Mouse (Mus musculus): ENCODE results near the gene Tars2. TPM values are rescaled to one million over a fixed set of nuclear protein-coding genes. Genes with fewer than 3 reads are reported as not detected.
"Not testable (repeated sequence)": the region's sequence is repeated elsewhere in the genome, so short reads cannot be mapped to it uniquely, and the experiment has no call there.

Tars2 gene
- polyA plus RNA-seq, 1 experiment, result 1.7 TPM

DNA sequence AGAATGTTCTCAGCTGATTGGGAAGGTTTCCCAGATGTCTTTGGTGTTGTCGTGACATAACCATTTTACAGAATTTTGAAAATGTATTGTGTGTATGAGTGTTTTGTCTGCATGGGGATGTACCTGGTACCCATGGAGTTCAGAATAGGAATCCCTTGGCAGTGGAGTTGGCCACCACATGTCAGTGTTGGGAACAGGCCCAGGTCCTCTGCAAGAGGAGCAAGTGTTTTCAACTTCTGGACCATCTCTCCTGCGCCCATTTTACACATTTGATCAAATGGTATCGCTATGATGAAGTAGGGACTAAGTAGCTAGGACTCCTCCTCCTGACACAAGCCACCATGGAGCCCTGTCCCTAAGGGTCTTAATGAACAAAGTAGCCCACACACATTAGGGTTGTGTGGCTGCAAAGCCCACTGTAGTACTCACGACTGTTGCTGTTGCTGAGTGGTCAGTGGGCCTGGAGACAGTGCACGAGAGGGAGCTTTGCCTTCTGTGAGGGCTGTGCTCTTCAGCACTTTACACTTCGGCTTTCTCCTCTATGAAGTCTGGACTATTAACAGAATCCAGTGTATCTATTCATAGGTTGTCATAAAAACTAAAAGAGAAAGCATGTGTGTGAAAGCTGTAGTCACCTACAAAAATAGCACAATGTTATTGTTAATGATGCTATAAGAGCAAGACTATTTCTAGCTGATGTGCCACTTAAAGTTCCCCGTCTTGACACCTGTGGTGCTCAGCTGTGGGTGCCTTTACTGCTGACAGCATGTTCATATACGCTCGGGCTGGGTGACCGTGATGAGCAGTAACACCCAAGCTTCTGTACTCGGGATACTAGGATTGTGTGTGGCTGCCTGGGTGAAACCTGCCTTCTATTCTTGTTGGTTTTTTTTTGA, 65.0 kb downstream of the Tars2 start:
- H3K36me3 ChIP-seq (ENCODE audit: control insufficient read depth), result no peaks in the 10 kb centered on the region
- TF ChIP-seq GATA1 (IDR thresholded peaks at IDR 0.05; ENCODE audit: low read length) (no peak), TAL1 (IDR thresholded peaks at IDR 0.05; ENCODE audit: low read length) (no peak)
- H3K4me1 ChIP-seq (ENCODE audit: control insufficient read depth), result peaks cover 10% of the 10 kb centered on the region; the same call in 1 of the 2 replicates
- no peaks in the 10 kb centered on the region; the same call in 1 of the 2 replicates for H3K27me3 ChIP-seq (ENCODE audit: control insufficient read depth)
- no peaks in the 10 kb centered on the region for H3K9me3 ChIP-seq (ENCODE audit: control insufficient read depth, low read length)
- H3K4me3 ChIP-seq (replicated peaks), result no peak overlapping the region

DNA sequence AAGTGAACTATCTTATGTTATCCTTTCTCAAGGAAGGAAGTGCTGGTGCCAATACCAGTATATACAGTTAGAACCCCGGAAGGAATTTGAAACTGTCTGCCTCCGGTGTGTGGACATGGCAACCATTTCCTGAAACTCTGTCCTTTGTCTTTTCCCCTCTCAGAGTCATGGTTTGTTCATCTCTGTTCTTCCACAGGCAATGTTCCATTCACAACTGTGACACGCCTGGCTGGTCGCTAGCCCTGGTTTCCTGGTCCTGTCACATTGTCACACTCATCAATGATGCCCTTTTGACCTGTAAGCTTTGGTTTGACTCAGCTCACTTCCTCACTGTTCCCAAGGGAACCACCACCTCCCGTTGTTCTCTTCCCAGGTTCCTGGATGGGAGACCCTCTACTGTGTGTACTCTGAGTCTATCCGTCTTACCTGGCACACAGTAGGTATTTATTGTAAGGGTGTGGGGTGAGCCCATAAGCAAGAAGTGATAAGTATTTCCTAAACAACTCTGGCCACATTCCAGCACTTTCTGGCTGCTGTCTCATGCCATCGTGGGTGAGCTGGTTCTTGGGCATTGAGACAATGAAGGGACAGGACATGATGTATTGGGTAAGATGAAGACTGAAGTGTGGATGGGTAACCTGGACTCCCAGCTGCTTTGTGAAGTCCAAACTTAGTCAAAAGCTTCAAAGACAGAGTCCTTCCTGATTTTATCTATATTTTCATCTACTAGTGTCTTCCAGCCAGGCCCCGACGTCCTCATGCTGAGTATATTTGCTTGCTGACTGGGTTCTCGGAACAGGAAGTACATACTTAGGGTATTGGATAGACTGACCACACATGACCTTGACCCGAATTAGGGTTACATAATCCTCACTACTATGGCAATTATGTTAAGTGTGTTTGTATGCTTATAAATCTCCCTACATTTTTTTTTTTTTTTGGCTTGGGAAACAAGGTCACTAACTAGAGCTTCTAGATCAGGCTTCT, 65.9 kb downstream of the Tars2 start:
- Histone ChIP-seq H3K9me3 (ENCODE audit: control insufficient read depth, low read length) (no peaks in the 10 kb centered on the region), H3K27me3 (ENCODE audit: control insufficient read depth) (no peaks in the 10 kb centered on the region), H3K36me3 (ENCODE audit: control insufficient read depth) (no peaks in the 10 kb centered on the region), H3K4me1 (ENCODE audit: control insufficient read depth) (peaks cover 12% of the 10 kb centered on the region; the same call in 1 of the 2 replicates), H3K4me3 (replicated peaks) (no peak overlapping the region)
- TF ChIP-seq TAL1 (IDR thresholded peaks at IDR 0.05; ENCODE audit: low read length) (no peak), GATA1 (IDR thresholded peaks at IDR 0.05; ENCODE audit: low read length) (no peak)

DNA sequence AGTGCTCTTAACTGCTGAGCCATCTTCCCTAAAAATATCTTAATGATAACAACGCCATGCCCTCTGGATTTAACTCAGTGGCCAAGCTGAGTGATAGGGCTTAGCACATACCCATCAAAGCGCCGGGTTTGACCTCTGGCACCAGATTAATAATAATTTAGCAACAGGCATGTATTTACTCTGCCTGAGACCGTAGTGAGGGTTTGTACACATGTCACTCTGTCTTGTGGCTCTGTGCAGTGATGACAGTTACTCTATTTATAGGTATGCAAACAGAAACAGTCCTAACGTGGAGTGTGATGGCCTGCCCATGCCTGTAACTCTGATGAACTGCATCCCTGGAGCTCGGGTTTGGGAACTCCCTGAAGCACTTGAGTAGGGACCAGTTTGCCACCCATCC, 67.3 kb downstream of the Tars2 start:
- H3K27me3 ChIP-seq (ENCODE audit: control insufficient read depth), result peaks cover 10% of the 10 kb centered on the region
- no peaks in the 10 kb centered on the region for H3K36me3 ChIP-seq (ENCODE audit: control insufficient read depth)
- no peak overlapping the region for H3K4me3 ChIP-seq (replicated peaks)
- H3K9me3 ChIP-seq (ENCODE audit: control insufficient read depth, low read length), result no peaks in the 10 kb centered on the region
- no peak for TF ChIP-seq GATA1 (IDR thresholded peaks at IDR 0.05; ENCODE audit: low read length)
- TF ChIP-seq TAL1 (IDR thresholded peaks at IDR 0.05; ENCODE audit: low read length), result no peak
- peaks cover 17% of the 10 kb centered on the region for H3K4me1 ChIP-seq (ENCODE audit: control insufficient read depth)

DNA sequence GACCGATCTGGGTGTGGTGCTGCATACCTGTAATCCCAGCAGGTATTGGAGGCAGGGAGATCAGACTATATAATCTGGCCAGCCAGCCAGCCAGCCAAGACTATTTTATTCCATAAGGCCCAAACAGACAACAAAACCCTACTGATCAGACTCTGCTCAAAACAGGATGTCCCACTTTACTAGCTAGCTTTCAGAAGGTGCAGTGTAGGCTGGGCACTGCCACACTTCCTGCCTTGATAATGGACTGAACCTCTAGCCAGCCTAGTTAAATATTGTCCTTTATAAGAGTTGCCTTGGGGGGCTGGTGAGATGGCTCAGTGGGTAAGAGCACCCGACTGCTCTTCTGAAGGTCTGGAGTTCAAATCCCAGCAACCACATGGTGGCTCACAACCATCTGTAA, 69.5 kb downstream of the Tars2 start:
- Histone ChIP-seq H3K4me1 (ENCODE audit: control insufficient read depth) (peaks cover 26% of the 10 kb centered on the region), H3K27me3 (ENCODE audit: control insufficient read depth) (peaks cover 31% of the 10 kb centered on the region)
- not testable (repeated sequence) for H3K4me3 ChIP-seq (replicated peaks); H3K36me3 ChIP-seq (ENCODE audit: control insufficient read depth); H3K9me3 ChIP-seq (ENCODE audit: control insufficient read depth, low read length)

Other genes with a start within 250 kb of the Tars2 start
- gene Ctss, start 233.4 kb downstream of the Tars2 start, polyA plus RNA-seq (2012), result 0.04 and 0.07 TPM in 2 replicates
- gene Hormad1, start 200.5 kb downstream of the Tars2 start, polyA plus RNA-seq (2012), result not detected in 2 replicates
- 0.73 and 0.99 TPM in 2 replicates for gene Golph3l, start 171.3 kb downstream of the Tars2 start, polyA plus RNA-seq (2012)
- gene Ensa, start 135.2 kb downstream of the Tars2 start, polyA plus RNA-seq (2012), result 2.8 and 4.2 TPM in 2 replicates
- gene Mcl1, start 101.4 kb downstream of the Tars2 start, polyA plus RNA-seq (2012), result 31.1 and 36.9 TPM in 2 replicates
- gene Adamtsl4, start 72.3 kb downstream of the Tars2 start, polyA plus RNA-seq (2012), result 0.22 TPM in 1 of 2 replicates, not detected in the other
- gene Ecm1, start 20.6 kb downstream of the Tars2 start, polyA plus RNA-seq (2012), result 0.59 and 0.89 TPM in 2 replicates
- gene Rprd2, start 58.7 kb upstream of the Tars2 start, polyA plus RNA-seq (2012), result 0.52 and 0.66 TPM in 2 replicates
- gene Prpf3, start 95.7 kb upstream of the Tars2 start, polyA plus RNA-seq (2012), result 1.3 and 1.6 TPM in 2 replicates
- 17.3 and 50.1 TPM in 2 replicates for gene Mrps21, start 111.3 kb upstream of the Tars2 start, polyA plus RNA-seq (2012)
- gene Ciart, start 122.0 kb upstream of the Tars2 start, polyA plus RNA-seq (2012), result 0.05 and 0.33 TPM in 2 replicates
- gene BC028528, start 131.8 kb upstream of the Tars2 start, polyA plus RNA-seq (2012), result not detected in 2 replicates
- gene Aph1a, start 133.8 kb upstream of the Tars2 start, polyA plus RNA-seq (2012), result 3.5 and 4.3 TPM in 2 replicates
- not detected in 2 replicates for gene Car14, start 144.5 kb upstream of the Tars2 start, polyA plus RNA-seq (2012)
- gene Anp32e, start 169.0 kb upstream of the Tars2 start, polyA plus RNA-seq (2012), result 32.3 and 36.6 TPM in 2 replicates
- 4.4 and 4.6 TPM in 2 replicates for gene Plekho1, start 235.8 kb upstream of the Tars2 start, polyA plus RNA-seq (2012)

All from erythroblast, embryonic 14.5 days (primary cell).